Mouse (Mus musculus) CD4-positive, CD25-positive, alpha-beta regulatory T cell, adult 9 weeks (primary cell): ENCODE data around the gene Galt. TPM values are rescaled to one million over a fixed set of nuclear protein-coding genes. Genes with fewer than 3 reads are reported as not detected.

Source experiments
- polyA plus RNA-seq: library from polyadenylated mRNA; unstranded; fragments of 100-300 nt; shearing (Covaris generic); gene quantifications from one replicate; pipeline ENCODE4 v1.2.1, GENCODE M21; 2017

Galt gene
- polyA plus RNA-seq = 81.6 TPM

DNA sequence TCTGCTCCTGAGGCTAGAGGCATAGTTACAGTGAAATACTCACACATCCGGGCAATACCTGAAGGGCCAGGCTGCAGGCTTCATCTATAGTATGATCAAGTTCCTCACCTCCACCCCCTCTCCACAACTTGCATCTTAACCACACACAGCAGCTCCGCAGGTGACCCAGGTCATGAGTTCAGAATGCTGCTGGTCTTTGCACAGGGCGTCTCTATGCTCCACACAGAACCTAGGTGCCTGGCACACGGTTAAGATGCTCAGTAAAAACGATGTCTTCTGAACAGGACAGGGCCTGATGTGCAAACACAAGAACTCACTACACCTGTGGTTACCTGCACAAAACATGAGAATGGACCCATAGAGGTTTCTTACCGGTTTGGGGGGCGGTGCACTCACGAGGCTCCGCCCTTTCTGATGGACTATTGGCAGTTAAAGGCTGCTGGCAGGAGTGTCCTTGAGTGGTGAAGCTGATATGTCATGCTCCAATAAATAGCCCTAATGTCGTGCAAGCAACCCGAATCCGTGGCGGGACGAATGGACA, at the start of gene Galt:
Gene Galt (plus strand): TSS at position 432 of the 541 bp plus-strand sequence.

DNA sequence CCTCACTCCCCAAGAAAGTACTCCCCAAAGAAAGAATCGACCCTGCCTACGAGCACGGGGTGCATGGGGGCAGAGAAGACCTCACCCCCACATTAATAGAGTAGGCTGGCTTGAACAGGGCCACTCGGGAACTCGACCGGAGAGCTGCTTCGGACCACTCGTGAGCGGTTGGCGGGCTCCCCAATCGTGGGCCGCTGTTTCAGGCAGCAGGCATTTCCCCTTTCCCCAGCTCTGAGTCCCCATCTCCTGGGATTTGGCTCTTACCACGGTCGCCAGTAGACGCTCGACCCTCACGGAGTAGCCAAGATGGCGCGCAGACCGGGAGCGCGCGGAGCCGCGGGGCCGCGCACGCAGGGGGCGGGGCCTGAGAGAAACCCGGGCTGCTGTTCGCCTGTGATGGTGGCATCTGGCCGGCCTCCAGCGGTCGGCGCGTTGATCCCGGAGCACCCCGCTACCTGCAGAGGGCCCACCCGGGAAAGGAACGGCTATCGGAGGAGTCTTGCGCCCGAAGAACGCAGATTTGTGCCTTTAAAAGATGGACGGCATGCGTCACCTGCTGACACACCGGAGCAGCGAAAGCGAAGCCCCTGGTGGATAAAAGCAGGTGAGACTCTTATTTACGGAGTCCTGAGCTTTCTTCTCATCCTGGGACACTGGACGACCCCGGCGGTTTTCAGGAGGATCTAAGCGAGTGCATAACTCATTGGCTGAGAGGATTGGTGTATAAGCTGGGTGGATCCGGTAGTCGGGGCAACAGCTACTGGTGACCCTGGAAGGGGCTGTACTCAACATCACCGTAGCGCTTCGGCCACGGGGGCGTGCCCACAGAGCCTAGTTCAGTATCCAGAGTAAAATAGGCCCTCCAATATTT, 41.6 kb upstream of the Galt start, which contains the start of gene Rpp25l:
Gene Rpp25l (minus strand): TSS at position 338 of the 871 bp plus-strand sequence.

DNA sequence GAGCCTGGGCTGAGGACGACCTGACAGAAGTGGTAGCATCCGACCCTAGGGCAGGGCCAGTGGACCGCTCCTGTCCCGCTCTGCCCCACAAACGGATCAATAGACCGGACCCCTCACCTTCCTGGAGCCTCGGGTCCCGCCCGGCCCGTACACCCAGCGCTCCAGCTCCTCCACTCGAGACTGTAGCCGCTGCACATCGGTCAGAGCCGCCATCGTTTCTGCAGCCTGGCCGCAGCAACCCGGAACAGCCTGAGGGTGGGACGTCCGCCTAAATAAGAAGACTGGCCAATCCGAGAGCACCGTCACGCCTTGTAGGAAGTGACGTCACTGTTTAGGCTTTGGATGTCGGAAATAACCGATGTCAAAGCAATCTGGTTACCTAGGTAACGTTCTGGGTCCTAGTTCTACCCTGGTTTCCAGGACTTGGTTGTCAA, 32.1 kb upstream of the Galt start, which contains the start of gene Dctn3:
Gene Dctn3 (minus strand): TSS at position 253 of the 434 bp plus-strand sequence.

DNA sequence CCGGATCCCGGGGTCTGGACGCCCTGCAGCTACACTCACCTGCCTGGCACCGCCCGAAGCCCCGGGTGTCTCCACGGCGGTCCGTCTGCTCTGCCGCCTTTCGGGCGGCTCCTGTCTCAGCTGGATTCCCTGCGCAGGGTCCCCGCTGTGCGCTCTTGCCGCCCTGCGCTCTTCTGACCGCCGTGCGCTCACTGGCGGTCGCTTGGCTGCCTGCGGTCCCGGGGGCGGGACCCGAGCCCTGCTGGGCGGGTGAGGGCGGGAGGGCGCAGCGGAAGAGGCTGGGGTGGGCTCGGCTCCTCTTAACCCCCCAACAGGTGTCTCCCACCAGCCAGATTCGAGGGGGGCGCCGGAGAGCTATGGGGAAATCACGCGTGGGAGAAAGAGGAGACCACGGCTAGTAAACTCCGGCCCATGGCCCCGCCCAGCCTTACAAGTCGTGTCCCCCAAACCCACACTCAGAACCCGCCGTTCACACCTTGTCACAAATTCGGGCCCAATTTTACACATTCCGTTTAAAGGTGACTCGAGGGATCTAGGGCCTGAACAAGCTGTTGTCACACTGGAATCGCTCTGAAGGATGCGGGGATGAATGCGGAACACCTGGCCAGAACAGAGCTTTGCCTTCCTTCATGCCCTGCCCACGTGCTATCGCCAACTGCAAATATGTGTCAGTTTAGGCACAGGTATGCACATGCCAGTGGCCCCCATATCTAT, 23.8 kb upstream of the Galt start, which contains the start of gene Arid3c:
Gene Arid3c (minus strand): TSS at position 91 of the 714 bp plus-strand sequence.

DNA sequence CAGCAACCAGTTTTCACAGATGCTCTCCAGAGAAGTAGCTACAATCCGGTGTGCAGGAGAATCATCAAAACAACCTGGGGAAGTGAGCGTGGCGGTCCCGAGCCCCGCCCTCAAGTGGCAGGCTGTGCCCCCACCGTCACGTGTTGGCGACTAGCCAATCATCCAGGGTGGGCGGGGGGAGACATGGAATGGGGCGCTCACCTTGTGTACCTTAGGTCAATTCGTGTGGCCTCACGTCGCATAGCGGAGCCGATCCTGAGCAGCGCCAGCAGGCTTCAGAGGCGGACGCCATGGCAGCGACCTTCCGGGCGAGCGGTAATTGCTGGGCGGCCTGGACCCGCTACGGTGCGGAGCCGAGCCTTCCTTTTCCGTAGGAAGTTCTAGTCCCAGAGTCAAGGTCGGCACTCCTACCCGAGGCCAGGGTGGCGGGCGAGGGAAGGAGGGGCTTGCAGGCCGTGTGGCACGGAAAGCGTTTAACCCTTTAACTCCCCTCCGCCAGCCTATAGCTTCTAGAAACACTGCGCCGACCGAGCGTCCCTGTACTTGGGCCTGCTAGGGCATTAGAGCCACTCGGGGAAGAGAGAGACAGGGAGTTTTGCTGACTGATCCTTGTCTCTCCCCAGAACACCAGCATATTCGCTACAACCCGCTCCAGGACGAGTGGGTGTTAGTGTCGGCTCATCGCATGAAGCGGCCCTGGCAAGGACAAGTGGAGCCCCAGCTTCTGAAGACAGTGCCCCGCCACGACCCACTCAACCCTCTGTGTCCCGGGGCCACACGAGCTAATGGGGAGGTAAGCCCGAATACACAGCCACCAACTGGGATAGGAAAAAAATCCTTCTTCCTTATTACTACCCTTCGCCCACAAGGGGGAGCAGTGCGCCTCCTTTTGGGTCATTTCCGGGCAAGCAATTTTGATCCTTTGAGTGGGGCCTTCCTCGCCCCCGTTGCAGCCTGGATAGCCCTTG, 594 bp downstream of the Galt start, which contains the start of gene Sigmar1:
Gene Sigmar1 (minus strand): TSS at position 820 of the 968 bp plus-strand sequence.

DNA sequence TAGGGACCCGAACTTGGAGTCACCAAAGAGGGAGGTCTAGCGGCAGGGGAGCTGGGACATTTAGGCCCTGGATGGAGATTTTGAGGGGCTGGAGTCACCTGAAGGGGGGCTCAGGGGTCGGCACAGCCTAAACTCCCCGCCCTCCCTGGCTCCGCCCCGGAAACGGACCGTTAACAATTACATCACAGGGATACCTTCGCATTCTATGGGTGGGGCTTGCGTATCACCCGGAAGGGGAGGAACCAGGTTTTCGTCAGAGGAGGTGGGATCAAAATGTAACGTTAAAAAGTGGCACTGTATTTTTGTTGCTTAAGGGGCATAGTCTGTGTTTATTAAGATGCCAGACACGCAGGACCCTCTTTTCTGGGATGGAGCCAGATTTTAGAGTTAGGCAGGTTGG, 19.0 kb downstream of the Galt start, which contains the start of gene Ccl27a:
Gene Ccl27a (minus strand): TSS at position 246 of the 400 bp plus-strand sequence.

Other genes starting within 250 kb of the Galt start
- not detected for gene 1110017D15Rik, start 237.9 kb upstream of the Galt start, polyA plus RNA-seq
- 0.88 TPM for gene Fam219a, start 185.7 kb upstream of the Galt start, polyA plus RNA-seq
- gene Dnaic1, start 185.5 kb upstream of the Galt start, polyA plus RNA-seq = not detected
- not detected for gene Enho, start 114.9 kb upstream of the Galt start, polyA plus RNA-seq
- not detected for gene Cntfr, start 58.1 kb upstream of the Galt start, polyA plus RNA-seq
- 11.0 TPM for gene Il11ra1, start 55.2 kb upstream of the Galt start, polyA plus RNA-seq
- gene Rpp25l, start 41.7 kb upstream of the Galt start, polyA plus RNA-seq = 54.5 TPM
- 146 TPM for gene Dctn3, start 32.1 kb upstream of the Galt start, polyA plus RNA-seq
- not detected for gene Arid3c, start 24.1 kb upstream of the Galt start, polyA plus RNA-seq
- 57.2 TPM for gene Sigmar1, start 929 bp downstream of the Galt start, polyA plus RNA-seq
- gene Ccl27a, start 19.0 kb downstream of the Galt start, polyA plus RNA-seq = 9.7 TPM
- not detected for gene Gm21541, start 148.4 kb downstream of the Galt start, polyA plus RNA-seq
- gene Gm20878, start 186.3 kb downstream of the Galt start, polyA plus RNA-seq = 2.1 TPM
- 0.10 TPM for gene Fam205a4, start 210.8 kb downstream of the Galt start, polyA plus RNA-seq